Mouse (Mus musculus) MEL-GATA-1-ER (cell line): ENCODE measurements around the gene Lyrm1.

Experiments
- DNase-seq: peaks from one replicate; pipeline ENCODE4 v3.0.0-alpha.2; 2012; ENCODE audit warnings: low read depth; ENCODE audit errors: extremely low read depth

Gene Lyrm1

DNA sequence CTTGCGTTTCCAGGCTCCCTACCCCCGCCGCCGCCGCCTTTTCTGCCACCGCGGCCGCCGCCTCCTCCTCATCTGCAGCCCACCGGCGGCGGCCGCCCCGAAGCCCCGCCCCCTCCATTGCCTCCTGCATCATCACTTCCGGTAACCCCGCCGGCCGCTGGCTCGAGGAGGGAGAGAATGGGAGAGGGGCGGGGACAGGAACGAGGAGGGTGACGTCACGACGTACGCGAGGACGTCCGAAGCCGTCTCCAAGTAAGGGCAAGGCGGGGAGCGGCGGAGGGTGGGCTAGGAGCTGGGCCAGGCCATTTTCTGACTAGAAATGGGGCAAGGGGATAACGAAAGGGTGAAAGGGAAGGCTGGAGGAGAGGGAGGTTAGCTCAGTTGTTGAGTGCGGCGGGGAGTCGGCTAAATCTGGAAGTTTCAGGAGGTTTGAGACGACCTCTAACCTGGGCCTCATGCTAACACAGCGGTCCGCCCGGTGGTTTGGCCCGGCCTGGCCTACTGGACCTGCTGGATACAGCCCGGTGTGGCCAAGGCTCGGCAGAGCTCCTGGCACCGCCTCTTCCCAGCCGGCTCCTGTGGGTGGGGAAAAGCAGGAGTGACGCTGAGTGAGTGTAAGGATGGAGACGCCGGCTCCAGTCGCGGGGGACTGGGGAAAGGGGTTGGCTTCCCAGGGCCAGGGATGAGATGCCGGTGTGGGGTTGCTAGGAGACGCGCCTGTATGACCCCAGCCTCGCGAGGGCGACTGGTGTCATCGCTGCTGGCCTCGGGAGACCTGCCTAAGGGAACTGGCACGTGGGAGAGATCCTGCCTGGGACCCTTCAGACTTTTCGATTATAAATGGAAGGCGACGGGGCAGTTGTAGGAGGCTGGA is at the start of gene Lyrm1, which contains the start of gene Dcun1d3:
Lyrm1 (plus strand) TSS at position 223 of the 874 bp plus-strand sequence.
Dcun1d3 (minus strand) TSS at position 660 of the 874 bp plus-strand sequence.
- DNase-seq, result peak; percentile 87

DNA sequence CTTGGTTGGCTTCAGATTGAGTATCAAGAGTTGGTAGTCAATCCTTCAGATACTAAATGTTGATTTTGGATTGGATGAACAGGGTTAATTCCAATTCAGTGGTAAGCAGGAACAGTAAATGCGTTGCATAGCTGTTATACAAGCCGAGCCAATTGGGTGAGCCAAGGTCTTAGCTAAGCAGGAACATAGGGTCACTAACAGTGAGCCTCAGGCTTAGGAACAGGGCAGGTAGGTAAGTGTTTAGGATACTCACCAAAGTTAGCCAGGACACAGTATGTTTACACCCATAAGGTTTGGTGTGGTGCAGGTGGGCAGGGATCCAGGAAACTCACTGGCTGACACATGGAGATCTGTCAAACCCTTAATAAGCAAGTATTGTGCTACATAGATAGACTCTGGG is 48.3 kb upstream of the Lyrm1 start:
- no peak for DNase-seq

DNA sequence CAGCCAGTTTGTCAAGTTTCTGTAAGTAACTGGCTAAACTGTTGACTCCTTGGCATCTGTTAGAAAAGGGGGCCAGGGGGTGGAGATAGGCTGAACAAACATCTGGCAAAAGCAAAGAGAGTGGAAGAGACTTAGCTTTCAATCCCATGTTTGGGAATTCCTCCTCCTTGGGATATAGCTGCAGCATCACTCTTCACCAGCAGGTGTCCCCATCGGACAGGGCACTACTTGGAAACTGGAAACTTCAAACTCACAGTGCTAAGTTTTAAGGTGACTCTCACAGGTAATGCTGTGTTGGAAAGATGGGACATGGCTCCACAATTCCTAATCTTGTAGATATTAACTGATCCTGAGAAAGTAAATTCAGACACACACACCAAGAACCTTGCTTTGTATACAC is 46.6 kb upstream of the Lyrm1 start:
- DNase-seq, result no peak

DNA sequence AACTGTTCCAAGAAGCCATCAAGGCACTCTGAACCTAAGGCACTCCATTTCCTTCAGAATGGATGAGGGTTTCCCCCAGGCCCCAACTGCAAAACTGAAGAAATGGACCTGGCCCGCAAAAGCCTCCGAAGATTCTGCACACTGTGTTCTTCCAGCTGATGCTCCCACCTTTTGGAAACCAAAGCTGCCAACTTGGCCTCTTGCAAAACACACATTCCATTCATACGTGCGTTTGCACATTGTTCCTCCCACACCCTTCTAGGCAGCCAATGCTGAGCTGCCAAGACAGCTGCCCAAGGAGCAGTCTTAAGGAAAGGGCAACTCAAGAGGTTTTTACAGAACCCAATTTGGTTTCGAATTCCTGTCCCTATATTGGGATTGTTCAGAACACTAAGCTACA is 44.9 kb upstream of the Lyrm1 start:
- DNase-seq, result no peak

DNA sequence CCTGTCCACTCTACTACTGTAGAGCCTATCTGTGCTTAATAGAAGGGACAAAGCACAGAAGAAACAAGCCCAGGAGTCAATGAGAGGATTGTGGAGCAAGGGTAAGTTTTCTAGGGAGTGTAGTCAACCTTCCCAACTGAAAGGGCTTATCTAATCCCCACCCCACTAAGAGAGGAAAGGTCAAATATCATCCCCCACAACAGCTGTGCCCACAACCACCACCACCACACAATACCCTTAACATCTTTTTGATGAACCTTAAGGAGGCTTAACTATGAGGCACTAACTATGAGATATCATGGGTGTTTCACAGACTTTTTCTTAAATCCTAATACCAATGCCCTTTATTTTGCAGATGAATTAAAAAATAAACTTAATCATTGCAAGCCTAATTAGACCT is 43.2 kb upstream of the Lyrm1 start:
- no peak for DNase-seq

DNA sequence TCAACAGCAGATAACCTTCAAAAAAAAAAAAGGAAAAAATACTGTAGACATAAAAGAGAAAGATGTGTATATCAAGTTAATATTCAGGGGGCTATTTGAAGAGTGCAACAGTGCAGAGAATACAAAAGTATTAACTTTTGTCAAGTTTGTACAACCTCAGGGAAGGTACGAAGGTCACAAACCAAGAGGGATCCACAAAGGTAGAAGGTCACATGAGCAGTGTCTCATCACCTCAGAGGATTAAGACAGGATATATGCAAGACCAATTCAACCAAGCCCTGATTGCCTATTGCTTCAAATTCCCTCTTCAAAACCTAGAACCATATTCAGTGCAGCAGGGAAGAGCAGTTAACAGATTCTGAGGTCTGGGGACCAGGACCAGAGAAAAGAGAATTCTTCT is 42.5 kb upstream of the Lyrm1 start:
- no peak for DNase-seq

DNA sequence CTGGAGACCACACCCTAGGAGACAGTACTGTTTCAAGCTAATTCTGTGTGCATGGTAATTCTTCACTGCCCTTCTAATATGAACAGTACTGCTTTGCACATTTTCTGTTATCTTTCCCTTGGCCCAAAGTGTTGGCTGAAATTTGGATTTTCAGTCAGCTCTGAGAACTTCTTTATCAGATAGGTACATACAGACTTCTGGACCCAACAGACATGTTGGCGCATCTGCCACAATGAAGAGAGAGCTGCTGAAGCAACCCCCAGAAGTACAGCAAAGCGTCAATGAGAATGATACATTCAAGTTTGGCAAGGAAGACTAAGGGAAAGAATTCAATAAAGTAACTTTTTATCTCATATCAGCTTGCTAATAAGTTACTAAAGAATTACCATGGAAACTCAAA is 41.3 kb upstream of the Lyrm1 start:
- no peak for DNase-seq

DNA sequence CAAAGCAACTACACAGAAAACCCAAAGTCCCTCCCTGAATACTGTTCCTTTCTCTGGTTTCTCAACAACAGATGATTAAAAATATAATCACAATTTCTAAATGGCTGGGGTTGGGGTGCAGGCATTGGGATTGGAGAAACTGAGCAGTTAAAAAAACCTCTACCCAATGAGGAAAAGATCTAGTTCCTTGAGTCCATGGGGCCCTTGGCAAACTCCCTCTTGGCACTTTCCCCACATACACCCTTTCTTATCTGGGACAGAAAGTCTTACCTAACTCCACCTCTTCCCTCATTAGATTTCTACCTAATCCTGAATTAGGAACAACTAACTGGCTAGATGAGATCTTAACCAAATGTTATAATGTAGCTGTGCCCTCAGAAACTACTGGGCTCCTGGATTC is 40.6 kb upstream of the Lyrm1 start:
- no peak for DNase-seq

DNA sequence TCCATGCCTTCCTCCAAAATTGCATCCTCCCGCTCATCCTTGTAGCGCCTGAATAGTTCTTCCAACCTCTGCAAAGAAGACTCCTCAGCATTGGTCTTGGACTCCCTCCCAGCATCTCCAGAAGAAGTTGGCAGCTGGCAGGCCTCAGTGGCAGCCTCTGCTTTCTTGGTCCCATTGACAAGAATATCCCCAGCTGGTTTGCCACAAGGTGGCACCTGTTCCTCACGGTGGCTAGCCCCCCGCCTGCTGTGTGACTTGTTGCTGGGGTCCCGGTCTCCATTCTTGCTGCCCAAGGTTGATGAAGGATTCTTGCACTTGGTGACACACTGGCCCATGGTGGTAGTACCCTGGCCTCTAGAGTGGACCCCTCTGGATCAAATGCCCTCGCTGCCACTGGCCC is 36.2 kb upstream of the Lyrm1 start:
- DNase-seq, result no peak

DNA sequence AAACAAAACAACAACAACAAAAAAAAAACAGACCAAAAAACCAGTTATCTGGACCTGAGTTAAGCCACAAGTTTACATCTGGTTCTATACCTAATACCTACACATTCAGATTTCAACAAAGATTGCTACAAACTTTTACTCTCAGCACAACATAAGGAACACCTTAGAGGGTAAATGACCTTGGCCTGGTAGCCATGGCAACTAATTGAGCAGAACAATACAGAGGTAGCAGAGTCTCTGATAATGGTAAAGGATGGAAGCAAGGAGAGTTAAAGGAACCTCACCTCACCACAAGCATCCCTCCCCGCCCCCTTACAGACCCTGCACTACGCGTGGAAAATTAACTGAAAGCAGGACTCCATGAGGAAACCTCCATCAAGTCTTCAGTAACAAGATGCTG is 35.5 kb upstream of the Lyrm1 start:
- DNase-seq, result no peak

DNA sequence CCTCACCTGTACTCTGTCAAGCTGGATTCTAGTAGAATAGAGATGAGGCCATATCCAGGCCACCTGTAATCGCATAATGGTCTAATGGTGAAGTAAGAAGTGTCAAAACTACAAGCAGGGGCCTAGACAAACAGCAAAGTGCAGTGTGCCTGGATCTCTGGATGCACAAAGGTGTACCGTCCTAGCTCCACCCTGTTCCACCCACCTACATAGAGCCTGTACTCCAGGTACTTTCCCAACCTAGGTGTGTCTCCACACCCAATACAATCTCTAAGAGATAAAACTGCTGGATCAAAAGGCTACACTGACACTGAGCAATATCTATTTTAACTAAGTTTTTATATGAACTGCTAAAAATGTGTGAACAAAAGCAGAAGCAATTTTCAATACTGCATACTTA is 35.1 kb upstream of the Lyrm1 start:
- no peak for DNase-seq

DNA sequence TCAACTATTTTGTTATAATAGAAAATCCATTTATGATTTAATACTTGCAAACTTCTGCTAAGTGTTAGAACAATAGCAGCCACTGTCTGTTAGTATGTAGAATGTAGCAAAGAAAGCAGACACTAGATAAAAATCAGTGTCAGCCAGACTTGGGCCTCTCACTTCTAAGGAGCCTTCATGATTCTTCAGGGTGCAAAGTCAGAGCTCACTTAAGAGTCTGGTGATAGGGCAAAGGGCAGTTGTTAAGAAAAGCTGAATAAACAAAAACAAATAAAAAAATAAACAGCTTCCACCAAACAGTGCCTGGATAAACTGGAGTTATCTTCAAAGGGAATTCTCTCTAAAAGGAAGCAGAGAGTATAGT is 34.7 kb upstream of the Lyrm1 start:
- DNase-seq, result no peak

DNA sequence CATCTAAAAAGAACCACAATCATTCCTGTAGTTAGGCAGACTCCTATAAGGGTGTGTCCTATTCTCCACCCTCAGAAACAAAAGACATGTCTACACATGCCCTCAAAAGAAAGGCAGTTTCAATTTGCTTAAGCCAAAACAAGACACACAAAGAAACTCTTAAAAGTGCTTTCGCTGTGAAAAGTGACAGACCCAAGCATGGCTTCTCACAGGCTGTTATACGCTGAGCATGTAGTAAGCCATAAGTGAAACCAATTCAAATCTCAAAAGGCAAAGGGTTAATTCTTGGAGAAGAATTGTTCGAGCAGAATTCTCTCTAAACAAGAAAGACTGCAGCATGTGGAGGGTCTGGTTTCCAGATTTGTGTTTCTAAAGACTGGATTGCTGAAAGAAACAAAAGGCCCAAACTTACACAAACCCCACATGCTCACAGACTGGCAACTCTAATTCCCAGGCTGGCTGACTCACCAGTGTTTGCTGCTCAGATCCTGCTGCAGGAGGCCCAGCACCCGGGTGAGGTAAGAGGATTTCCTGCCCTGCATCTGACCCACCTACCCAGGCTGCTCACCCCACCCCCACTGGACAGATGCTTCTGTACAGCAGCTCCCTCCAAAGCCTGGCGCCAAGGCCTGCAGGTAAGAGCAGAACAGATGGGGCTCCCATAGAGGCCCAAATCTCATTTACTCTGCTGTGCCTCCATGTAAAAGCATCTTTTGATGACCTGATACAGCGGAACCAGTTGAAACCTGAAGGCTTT is 34.1 kb upstream of the Lyrm1 start:
- DNase-seq, result no peak

DNA sequence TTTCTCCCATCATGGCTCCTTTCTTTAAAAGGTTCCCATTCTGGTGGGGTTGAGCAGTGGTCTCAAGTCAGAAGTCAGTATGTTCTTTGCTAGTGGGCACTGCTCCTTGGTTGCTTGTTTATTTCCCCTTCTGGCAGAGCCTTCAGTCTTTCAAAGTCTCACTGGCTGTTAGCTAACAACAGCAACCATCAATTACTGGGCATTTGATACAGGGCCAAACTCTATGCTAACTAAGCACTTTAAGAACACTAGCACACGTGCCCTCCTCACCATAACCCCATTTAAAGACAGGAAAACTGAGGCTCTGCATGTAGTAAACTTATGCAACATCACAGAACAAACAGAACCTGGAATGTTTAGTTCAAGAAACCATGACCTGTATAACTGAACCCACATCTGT is 33.5 kb upstream of the Lyrm1 start:
- DNase-seq, result no peak

DNA sequence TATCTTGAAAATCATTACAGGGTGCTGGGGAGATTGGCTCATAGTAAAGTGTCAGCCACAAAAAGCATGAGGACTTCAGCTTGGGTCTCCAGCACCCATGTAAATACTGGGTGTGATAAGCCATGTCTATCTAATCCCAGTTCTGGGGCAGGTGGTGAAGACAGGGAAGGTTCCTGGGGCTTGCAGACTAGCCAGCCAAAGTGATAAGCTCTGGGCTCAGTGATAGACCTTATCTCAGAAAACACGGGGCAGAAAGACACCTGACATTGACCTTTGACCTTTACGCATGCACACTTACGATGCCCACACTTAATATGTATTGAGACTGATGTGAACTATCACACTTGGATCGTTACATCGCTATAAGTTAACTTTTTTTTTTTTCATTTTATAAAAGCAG is 31.2 kb upstream of the Lyrm1 start:
- no peak for DNase-seq

DNA sequence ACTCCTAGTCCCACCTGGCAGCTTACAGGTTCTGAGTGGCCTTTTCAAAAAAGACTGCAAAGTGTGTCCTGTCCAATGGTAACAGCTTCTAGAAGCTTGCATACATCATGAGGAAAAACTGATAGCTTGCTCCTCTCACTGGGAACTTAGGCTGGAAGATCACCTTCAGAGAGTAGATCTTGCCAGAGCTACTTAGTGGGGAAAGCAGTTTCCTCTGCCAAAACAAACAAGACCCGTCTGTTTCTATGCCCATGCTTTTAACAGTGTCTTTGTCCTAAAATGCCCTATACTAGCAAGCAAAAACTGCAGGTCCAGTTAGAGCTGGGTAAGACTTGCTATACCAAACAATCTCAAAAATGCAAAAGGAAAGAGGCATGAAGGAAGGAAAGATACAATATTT is 29.5 kb upstream of the Lyrm1 start:
- DNase-seq, result no peak

DNA sequence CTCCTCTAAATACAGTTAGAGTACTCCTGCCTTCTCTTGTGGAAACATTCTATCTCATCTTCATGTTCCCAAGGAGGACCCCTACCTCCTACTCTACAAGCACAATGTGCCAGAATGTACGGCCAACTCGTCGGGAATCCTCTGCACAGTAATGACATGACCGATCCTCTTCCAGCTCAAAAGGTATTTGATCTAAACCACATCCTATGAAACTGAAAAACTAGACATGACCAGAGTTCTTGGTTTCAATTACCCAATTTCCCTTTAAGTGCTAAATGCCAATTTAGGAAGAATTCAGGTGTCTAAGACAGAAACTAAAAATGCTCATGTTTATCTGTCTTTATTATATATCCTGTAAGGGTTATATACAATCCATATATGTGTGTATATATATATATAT is 23.5 kb upstream of the Lyrm1 start:
- no peak for DNase-seq

DNA sequence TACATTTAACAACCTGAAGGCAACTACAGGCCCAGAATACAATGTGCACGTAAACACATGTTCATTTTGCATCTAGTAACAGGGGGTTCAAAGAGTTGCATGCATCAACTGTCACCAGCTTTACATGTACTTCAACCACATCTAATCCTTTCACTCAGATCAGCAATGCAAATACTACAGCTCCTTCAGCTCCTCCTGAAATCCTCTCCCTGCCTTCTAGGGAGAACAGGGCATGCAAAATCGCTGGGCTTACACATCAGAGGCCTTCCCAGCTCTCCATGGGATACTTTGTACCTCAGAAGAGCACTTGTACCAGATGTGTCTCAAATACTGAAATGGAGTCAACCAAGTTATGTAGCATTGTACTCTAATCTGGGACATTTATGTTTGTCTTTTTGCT is 22.6 kb upstream of the Lyrm1 start:
- DNase-seq, result no peak

DNA sequence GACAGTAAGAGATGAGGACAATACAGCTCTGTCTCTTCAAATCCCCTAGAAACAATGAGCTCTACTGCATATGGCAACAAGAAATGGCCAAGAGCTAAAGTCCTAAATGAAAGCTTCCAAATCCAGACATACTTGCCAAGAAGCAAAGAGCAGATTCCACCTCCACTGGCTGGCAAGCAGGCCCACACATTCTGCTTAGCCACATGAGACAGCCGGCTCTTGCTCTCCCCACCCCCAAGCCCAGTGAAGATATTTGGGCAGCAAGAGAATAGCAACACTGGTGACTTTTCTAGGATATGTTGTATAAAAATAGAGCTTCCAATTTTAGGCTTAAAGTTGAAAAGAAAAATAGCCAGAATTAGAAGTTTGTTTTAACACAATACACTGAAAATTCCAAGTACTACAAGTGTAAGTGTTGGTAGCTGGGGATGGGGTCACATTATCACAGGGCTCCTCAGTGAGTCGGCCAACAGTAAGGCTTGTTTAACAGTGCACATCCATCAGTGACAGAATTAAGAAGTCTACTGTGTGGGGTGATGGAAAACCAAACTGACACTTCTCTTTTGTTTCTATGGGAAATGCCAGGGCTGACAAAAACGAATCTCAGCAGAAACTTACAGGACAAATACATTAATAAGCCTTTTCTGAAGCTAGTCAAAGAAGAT is 19.8 kb upstream of the Lyrm1 start:
- DNase-seq, result no peak

DNA sequence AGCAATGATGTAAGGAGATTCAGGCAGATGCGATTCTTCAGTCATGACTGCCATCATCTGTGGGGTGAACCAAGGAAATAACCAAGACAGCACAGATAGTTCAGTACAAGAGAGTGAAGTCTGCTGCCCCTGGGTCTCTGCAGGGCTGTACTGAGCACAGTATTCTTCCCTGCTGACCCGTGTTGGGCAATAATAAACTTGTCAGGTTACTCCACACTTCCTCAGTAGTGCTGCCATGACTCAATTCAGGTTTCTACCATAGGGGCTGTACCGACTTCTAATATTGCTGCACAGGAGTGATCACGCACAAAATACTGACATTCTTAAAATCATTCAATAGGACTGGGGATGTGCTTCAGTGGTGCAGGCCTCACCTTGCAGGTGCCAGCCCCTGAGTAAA is 16.5 kb upstream of the Lyrm1 start:
- no peak for DNase-seq

DNA sequence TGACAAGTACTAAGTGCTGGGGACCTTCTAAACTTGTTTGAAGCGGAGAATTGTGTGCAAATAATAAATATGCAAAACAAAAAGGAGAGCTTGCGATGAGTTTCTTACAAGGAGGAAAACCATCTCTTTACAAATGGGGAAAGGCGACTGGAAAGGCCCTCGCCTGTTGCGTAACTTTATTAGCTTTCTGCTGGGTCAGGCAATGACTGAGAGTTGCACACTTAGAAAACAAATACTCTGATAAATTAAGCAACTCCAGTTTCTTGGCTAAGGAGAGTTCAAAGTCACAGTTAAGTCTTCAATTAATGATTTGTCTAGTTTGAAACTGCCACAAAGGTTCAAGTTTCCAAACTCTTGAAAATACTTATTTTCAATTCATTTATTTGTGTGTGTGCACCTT is 15.3 kb upstream of the Lyrm1 start:
- no peak for DNase-seq

DNA sequence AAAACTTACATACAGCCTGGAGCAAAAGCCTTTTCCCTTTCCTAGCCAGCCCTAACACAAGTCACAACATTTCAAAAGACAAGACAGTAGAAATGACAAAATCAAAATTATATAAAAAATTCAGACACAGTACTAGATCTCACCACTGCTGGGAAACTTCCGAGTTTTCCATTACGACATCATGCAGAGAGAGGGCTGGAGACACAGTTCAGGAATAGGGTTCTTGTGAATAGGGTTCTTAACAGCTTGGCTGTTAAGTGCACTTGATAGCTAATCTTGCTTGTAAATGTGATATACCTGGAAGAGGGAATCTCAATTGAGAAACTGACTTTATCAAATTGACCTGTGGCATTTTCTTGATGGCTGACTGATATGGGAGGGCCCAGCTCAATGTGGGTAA is 14.4 kb upstream of the Lyrm1 start:
- no peak for DNase-seq
